Mouse (Mus musculus) kidney, adult 2 months (tissue): ENCODE data around the gene Nars2.

Experiments
- CTCF ChIP-seq: fragments of 200-500 bp; conservative IDR thresholded peaks from 2 replicates; pipeline ENCODE4 v1.5.1; 2011; ENCODE audit warnings: low read depth, mild to moderate bottlenecking, control low read depth, low read length, moderate library complexity, mixed read lengths; ENCODE audit not compliant: insufficient read depth, insufficient read length
- POLR2A ChIP-seq: fragments of 200-500 bp; IDR thresholded peaks from one replicate; pipeline ENCODE4 v1.6.1; 2011; ENCODE audit warnings: low read depth, low read length, control low read depth

- TF ChIP-seq CTCF (no peak), POLR2A (no peak)
Observed at GRCm38 (mm10) chr7:97081959-97082218, 130.6 kb downstream of the Nars2 start.
